Mouse (Mus musculus): ENCODE measurements at regions not wholly inside any gene's neighbourhood (a gene's known extent, or its start where the extent isn't known, plus 50 kb on each side); places are given as distances from the start of the nearest gene placed in this dataset.

DNA sequence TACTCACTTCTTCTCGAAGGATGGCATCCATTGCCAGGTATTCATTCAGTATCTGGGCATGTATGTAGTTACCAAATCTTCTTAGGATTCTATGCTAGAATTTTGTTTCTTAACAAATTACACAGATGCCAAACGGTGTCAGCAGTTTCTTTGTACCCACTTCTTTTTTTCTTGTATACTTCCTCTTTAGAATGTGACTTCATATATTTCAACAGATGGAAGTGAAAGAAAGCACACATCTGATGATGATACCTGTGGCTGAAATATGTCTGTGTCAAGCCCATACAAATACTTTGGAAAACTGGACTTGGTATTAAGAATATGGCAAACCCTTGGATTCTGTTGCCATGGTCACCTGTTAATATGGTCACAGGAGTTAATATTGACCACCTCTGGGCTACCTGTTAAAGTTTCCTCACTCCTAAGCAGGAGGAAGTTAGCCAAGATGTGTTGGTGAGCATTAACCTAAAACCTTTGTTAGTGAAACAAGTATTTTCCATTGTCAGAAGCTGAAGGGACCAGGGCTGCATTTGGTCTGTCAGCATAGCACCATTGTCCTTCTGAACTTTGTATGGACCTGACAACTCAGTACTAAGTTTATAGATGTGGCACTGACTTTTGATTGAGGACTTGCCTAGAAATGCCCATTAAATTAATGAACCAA is 269.8 kb upstream of the Tbl1xr1 start:
- TF ChIP-seq CTCF (IDR thresholded peaks at IDR 0.05; ENCODE audit: extremely low read depth, insufficient read length, insufficient replicate concordance, low read depth, low read length) (no peak), POLR2A (IDR thresholded peaks at IDR 0.05; ENCODE audit: low read depth, low read length) (no peak)

Data from small intestine, adult 2 months (tissue).